In genomic region chr5:25010438-25010892, GRCm38 (mm10) we compare ENCODE assay signal across 1 mouse cellular context.
A peak's percentile ranks its signal among the peaks of the same experiment; 100 is the strongest.
TF ChIP-seq lines count a peak whose summit lies in the region.

No protein-coding gene starts in this region.

TF ChIP-seq in MEL, 35 proteins besides CTCF, POLR2A, EP300 and RAD21 (continued from another document):
- TF ChIP-seq ETS1 (IDR thresholded peaks at IDR 0.05; ENCODE audit: low read depth, low read length) (0 out of 2 replicates have a peak, but pooled peaks have one; percentile 29), ELF1 (IDR thresholded peaks at IDR 0.05; ENCODE audit: low read depth, low read length) (0 out of 2 replicates have a peak, but pooled peaks have one; percentile 17), SIN3A (IDR thresholded peaks at IDR 0.05; ENCODE audit: low read length) (peak; percentile 57), JUND (IDR thresholded peaks at IDR 0.05; ENCODE audit: low read depth, low read length) (no peak), GATA1 (IDR thresholded peaks at IDR 0.05; ENCODE audit: low read depth, low read length) (no peak), TBP (IDR thresholded peaks at IDR 0.05; ENCODE audit: low read depth, low read length) (0 out of 2 replicates have a peak, but pooled peaks have one; percentile 22)
TF ChIP-seq in MEL: peak in this region for 16.
